Mouse (Mus musculus): ENCODE results near the gene Ddost. TPM values are rescaled to one million over a fixed set of nuclear protein-coding genes. Genes with fewer than 3 reads are reported as not detected.

Gene Ddost
- 22.2 TPM for polyA plus RNA-seq (2014; fragmentation: Illumina TruSeq; extraction: RNeasy Lipid Tissue Mini Kit (QIAGEN cat#74804); ENCODE audit: low read depth, low replicate concordance)

GRCm38 (mm10) chr4:138304340-138305104 lies at the start of gene Ddost:
TSS of gene Ddost (plus strand) at chr4:138304730.

GRCm38 (mm10) chr4:138326077-138326695 lies 21.7 kb downstream of the Ddost start, which contains the start of gene Pink1:
TSS of gene Pink1 (minus strand) at chr4:138326307.

Other genes with a start within 250 kb of the Ddost start
- 119 TPM for gene Hp1bp3, start 88.4 kb upstream of the Ddost start, polyA plus RNA-seq (2014; fragmentation: Illumina TruSeq; extraction: RNeasy Lipid Tissue Mini Kit (QIAGEN cat#74804); ENCODE audit: low read depth, low replicate concordance)
- gene Sh2d5, start 54.3 kb upstream of the Ddost start, polyA plus RNA-seq (2014; fragmentation: Illumina TruSeq; extraction: RNeasy Lipid Tissue Mini Kit (QIAGEN cat#74804); ENCODE audit: low read depth, low replicate concordance), result 0.28 TPM
- gene Kif17, start 54.3 kb upstream of the Ddost start, polyA plus RNA-seq (2014; fragmentation: Illumina TruSeq; extraction: RNeasy Lipid Tissue Mini Kit (QIAGEN cat#74804); ENCODE audit: low read depth, low replicate concordance), result not detected
- 44.5 TPM for gene Pink1, start 21.6 kb downstream of the Ddost start, polyA plus RNA-seq (2014; fragmentation: Illumina TruSeq; extraction: RNeasy Lipid Tissue Mini Kit (QIAGEN cat#74804); ENCODE audit: low read depth, low replicate concordance)
- not detected for gene Cda, start 63.3 kb downstream of the Ddost start, polyA plus RNA-seq (2014; fragmentation: Illumina TruSeq; extraction: RNeasy Lipid Tissue Mini Kit (QIAGEN cat#74804); ENCODE audit: low read depth, low replicate concordance)
- not detected for gene Fam43b, start 91.8 kb downstream of the Ddost start, polyA plus RNA-seq (2014; fragmentation: Illumina TruSeq; extraction: RNeasy Lipid Tissue Mini Kit (QIAGEN cat#74804); ENCODE audit: low read depth, low replicate concordance)
- 6.3 TPM for gene Mul1, start 129.9 kb downstream of the Ddost start, polyA plus RNA-seq (2014; fragmentation: Illumina TruSeq; extraction: RNeasy Lipid Tissue Mini Kit (QIAGEN cat#74804); ENCODE audit: low read depth, low replicate concordance)
- gene Camk2n1, start 149.6 kb downstream of the Ddost start, polyA plus RNA-seq (2014; fragmentation: Illumina TruSeq; extraction: RNeasy Lipid Tissue Mini Kit (QIAGEN cat#74804); ENCODE audit: low read depth, low replicate concordance), result 60.9 TPM

Measured in sigmoid colon, adult 10 weeks (tissue).